Mouse (Mus musculus) MEL (cell line): ENCODE data around the gene Cntrl.

ENCODE experiments used
- CHD2 ChIP-seq: IDR thresholded peaks from 2 replicates; pipeline ENCODE4 v1.6.1; 2011; ENCODE audit warnings: low read length, improper control_type of control experiment
- CTCF ChIP-seq, 3 experiments: IDR thresholded peaks in 2 of 3; conservative IDR thresholded peaks in 1 of 3; 2 replicates each; pipeline ENCODE4 v1.5.1; 2011 to 2012; ENCODE audit warnings: low read length in 3 of 3, low read depth in 2 of 3, mild to moderate bottlenecking in 2 of 3, improper control_type of control experiment in 1 of 3, inconsistent platforms in 1 of 3, mixed read lengths in 1 of 3, moderate library complexity in 1 of 3; ENCODE audit not compliant: control insufficient read depth in 1 of 3, insufficient read depth in 1 of 3, poor library complexity in 1 of 3, severe bottlenecking in 1 of 3
- ELF1 ChIP-seq: IDR thresholded peaks from 2 replicates; pipeline ENCODE4 v1.6.1; 2014; ENCODE audit warnings: low read depth, mild to moderate bottlenecking, inconsistent platforms, low read length, improper control_type of control experiment, moderate library complexity
- MAFK ChIP-seq: IDR thresholded peaks from 2 replicates; pipeline ENCODE4 v1.6.1; 2011; ENCODE audit warnings: low read depth, mild to moderate bottlenecking, low read length, improper control_type of control experiment, borderline replicate concordance
- MAX ChIP-seq: IDR thresholded peaks from 2 replicates; pipeline ENCODE4 v1.6.1; 2011; ENCODE audit warnings: low read length, improper control_type of control experiment
- MEF2A ChIP-seq: IDR thresholded peaks from 2 replicates; pipeline ENCODE4 v1.6.1; 2014; ENCODE audit warnings: low read depth, mild to moderate bottlenecking, inconsistent platforms, low read length, improper control_type of control experiment; ENCODE audit not compliant: poor library complexity, insufficient replicate concordance, severe bottlenecking; ENCODE audit errors: extremely low read depth
- POLR2A ChIP-seq, 2 experiments: IDR thresholded peaks; 2 replicates each; pipeline ENCODE4 v1.6.1; 2011 to 2012; ENCODE audit warnings: low read length in 2 of 2, mild to moderate bottlenecking in 2 of 2, control low read depth in 1 of 2, improper control_type of control experiment in 1 of 2, low read depth in 1 of 2, moderate library complexity in 1 of 2; ENCODE audit not compliant: control insufficient read depth in 1 of 2, insufficient read depth in 1 of 2, poor library complexity in 1 of 2
- POLR2AphosphoS2 ChIP-seq: IDR thresholded peaks from 2 replicates; pipeline ENCODE4 v1.6.1; 2011; ENCODE audit warnings: low read length, improper control_type of control experiment
- RAD21 ChIP-seq: IDR thresholded peaks from 2 replicates; pipeline ENCODE4 v1.6.1; 2011; ENCODE audit warnings: mild to moderate bottlenecking, low read depth, low read length, improper control_type of control experiment
- TAL1 ChIP-seq: IDR thresholded peaks from 2 replicates; pipeline ENCODE4 v1.6.1; 2012; ENCODE audit warnings: mild to moderate bottlenecking, inconsistent platforms, low read length, moderate library complexity, mixed read lengths
- ZC3H11A ChIP-seq: IDR thresholded peaks from 2 replicates; pipeline ENCODE4 v1.6.1; 2012; ENCODE audit warnings: low read depth, mild to moderate bottlenecking, inconsistent platforms, low read length, improper control_type of control experiment
- ZKSCAN1 ChIP-seq: IDR thresholded peaks from 2 replicates; pipeline ENCODE4 v1.6.1; 2012; ENCODE audit warnings: low read depth, mild to moderate bottlenecking, inconsistent platforms, low read length, improper control_type of control experiment, moderate library complexity

- no peak for TF ChIP-seq ZC3H11A
- no peak for TF ChIP-seq RAD21
- TF ChIP-seq CTCF (IDR thresholded peaks at IDR 0.05 in 2 of 3, conservative IDR thresholded peaks at IDR 0.05 in 1 of 3; ENCODE audit: control insufficient read depth in 1 of 3, insufficient read depth in 1 of 3, low read depth in 2 of 3, low read length in 3 of 3, poor library complexity in 1 of 3, severe bottlenecking in 1 of 3), result no peak
- no peak for TF ChIP-seq POLR2A (IDR thresholded peaks at IDR 0.05; ENCODE audit: control insufficient read depth in 1 of 2, insufficient read depth in 1 of 2, low read depth in 1 of 2, low read length in 2 of 2, poor library complexity in 1 of 2)
- TF ChIP-seq MAX, result no peak
- no peak for TF ChIP-seq MEF2A
- TF ChIP-seq ELF1, result no peak
- no peak for TF ChIP-seq TAL1
- TF ChIP-seq POLR2AphosphoS2, result no peak
- TF ChIP-seq CHD2, result no peak
- TF ChIP-seq ZKSCAN1, result no peak
- no peak for TF ChIP-seq MAFK
Measured at GRCm38 (mm10) chr2:35175281-35176065, 66.2 kb downstream of the Cntrl start.
